Mouse (Mus musculus) stomach, postnatal 0 days (tissue): ENCODE measurements around the gene Tbrg1. TPM values are rescaled to one million over a fixed set of nuclear protein-coding genes. Genes with fewer than 3 reads are reported as not detected.

Experiments used
- ATAC-seq: fragments of 200-750 bp; cut with Nextera tagmentation; 2 replicates; pipeline ENCODE4 v1.8.0; 2017; ENCODE audit not compliant: low FRiP score, low TSS enrichment
- DNase-seq: peaks from one replicate; pipeline ENCODE4 v3.0.0-alpha.2; 2016; ENCODE audit warnings: low spot score
- H3K27ac ChIP-seq: fragments of 300-500 bp; sonication (generic); replicated peaks from 2 replicates; pipeline ENCODE4 v1.5.1; 2014; ENCODE audit warnings: mild to moderate bottlenecking, control low read depth
- H3K27me3 ChIP-seq: fragments of 300-500 bp; sonication (generic); 2 replicates; pipeline ENCODE4 v1.6.1; 2014; ENCODE audit warnings: low read length; ENCODE audit not compliant: control insufficient read depth, insufficient read depth
- H3K36me3 ChIP-seq: fragments of 300-500 bp; sonication (generic); 2 replicates; pipeline ENCODE4 v1.6.1; 2014; ENCODE audit warnings: low read length, mixed read lengths; ENCODE audit not compliant: control insufficient read depth, insufficient read depth
- H3K4me1 ChIP-seq: fragments of 300-500 bp; sonication (generic); replicated peaks from 2 replicates; pipeline ENCODE4 v1.6.1; 2014; ENCODE audit warnings: antibody characterized with exemption; ENCODE audit not compliant: control insufficient read depth, insufficient read depth
- H3K4me2 ChIP-seq: fragments of 300-500 bp; sonication (generic); replicated peaks from 2 replicates; pipeline ENCODE4 v1.6.1; 2014; ENCODE audit warnings: low read depth, mild to moderate bottlenecking, control low read depth, moderate library complexity
- H3K4me3 ChIP-seq: fragments of 300-500 bp; sonication (generic); 2 replicates; pipeline ENCODE4 v1.5.1; 2014; ENCODE audit warnings: low read depth, low read length, control low read depth
- H3K9ac ChIP-seq: fragments of 300-500 bp; sonication (generic); 2 replicates; pipeline ENCODE4 v1.6.1; 2014; ENCODE audit warnings: mild to moderate bottlenecking, low read length, control low read depth, mixed read lengths
- H3K9me3 ChIP-seq: fragments of 300-500 bp; sonication (generic); 2 replicates; pipeline ENCODE4 v1.6.1; 2016; ENCODE audit warnings: low read length; ENCODE audit not compliant: control insufficient read depth
- CTCF ChIP-seq: IDR thresholded peaks from 2 replicates; pipeline ENCODE4 v1.5.1; 2016; ENCODE audit warnings: antibody characterized with exemption, low read depth, mild to moderate bottlenecking, moderate library complexity
- EP300 ChIP-seq: optimal IDR thresholded peaks from 2 replicates; pipeline ENCODE3; 2016; ENCODE audit warnings: antibody characterized with exemption
- WGBS: fragments of 180-500 bp; shearing (Covaris S2); extraction: QIAGEN DNeasy Blood & Tissue Kit; methylation state at CpG from one replicate; pipeline ENCODE4 v1.1.7; 2014; 5-methylcytosine and 5-hydroxymethylcytosine counted together
- polyA plus RNA-seq: library from polyadenylated mRNA; unstranded; fragments of >200 nt; fragmentation: Nextera tagmentation; extraction: Ambion mirVana; gene quantifications from 2 replicates; pipeline ENCODE4 v1.2.1, GENCODE M21; 2015

Tbrg1 gene
- polyA plus RNA-seq, 1 experiment from 2014 or later, result 180 TPM

DNA sequence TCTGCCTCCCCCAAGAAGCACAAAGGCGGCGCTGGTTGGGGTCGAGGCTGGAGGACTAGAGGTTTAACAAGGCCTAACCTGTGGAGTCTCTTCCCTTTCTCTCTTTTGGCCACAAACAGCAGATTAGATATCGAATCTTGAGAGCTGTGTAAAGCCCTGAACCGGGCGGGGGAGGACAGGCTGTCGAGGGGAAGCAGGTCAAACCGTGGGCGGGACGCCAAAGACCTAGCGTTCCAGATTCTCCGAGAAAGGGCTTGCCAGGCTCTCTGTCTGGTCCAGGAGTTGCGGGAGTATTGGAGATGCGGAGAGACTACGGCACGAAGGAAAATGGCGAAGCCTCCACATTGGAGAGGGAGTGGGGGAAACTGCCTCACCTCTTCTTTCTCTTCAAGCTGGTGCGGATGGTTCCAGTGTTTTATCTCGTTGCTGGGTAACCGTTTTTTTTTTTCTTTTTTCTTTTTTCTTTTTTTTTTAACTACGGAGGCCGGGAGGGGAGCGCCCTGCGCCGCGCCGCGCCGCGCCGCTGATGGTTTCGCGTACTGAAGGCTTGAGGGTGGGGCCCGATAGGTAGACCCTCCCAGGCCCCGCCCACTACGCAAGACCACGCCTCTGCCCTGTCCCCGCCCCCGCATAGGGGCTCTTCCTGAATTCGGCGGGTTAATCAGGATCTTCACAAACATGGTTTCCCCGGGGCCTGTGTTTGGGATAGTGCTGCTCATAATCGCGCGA lies 43.8 kb downstream of the Tbrg1 start, which contains the start of gene Spa17:
Spa17 (minus strand) TSS at position 541 of the 729 bp plus-strand sequence.
- no peaks in the 10 kb centered on the region for H3K27me3 ChIP-seq
- WGBS, result under 1% methylated on average over 44 of the region's 45 CpGs
- TF ChIP-seq EP300 (no peak), CTCF (0 out of 2 replicates have a peak, but pooled peaks have one; percentile 1)
- H3K36me3 ChIP-seq, result no peaks in the 10 kb centered on the region
- H3K4me2 ChIP-seq, result peak within 1 kb of the TSS; percentile 72
- H3K9me3 ChIP-seq, result no peaks in the 10 kb centered on the region
- no peaks in the 10 kb centered on the region for H3K4me1 ChIP-seq
- H3K27ac ChIP-seq, result peak within 1 kb of the TSS; percentile 81
- ATAC-seq, result peak; percentile 97
- H3K4me3 ChIP-seq, result peak within 1 kb of the TSS; percentile 72
- peak; percentile 90 for DNase-seq
- H3K9ac ChIP-seq, result peak within 1 kb of the TSS; percentile 72

DNA sequence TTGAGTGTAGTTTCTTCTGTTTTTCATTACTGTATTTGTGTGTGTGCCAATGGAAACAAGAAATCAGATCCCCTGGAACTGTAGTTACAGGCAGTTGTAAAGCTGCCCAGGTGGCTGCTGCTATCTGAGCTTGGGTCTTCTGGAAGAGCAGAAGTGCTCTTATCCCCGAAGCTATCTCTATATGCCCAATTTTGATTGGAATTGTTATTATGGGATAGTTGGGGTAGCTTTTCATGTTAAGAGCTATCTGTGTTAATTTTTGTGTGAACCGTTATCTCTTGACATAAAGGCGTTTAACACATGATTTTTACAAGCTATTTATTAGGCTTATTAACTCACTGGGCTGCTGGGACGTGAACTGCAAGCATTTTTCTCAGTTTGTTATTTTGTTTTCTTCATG lies 47.6 kb downstream of the Tbrg1 start:
- DNase-seq (no peak), ATAC-seq (no peak)
- TF ChIP-seq CTCF (no peak), EP300 (no peak)
- no peak overlapping the region for H3K27ac ChIP-seq
- no peak overlapping the region for H3K4me3 ChIP-seq
- WGBS, result 82% methylated on average over 4 of the region's 4 CpGs
- no peaks in the 10 kb centered on the region for H3K9me3 ChIP-seq
- H3K4me1 ChIP-seq, result no peaks in the 10 kb centered on the region
- no peaks in the 10 kb centered on the region for H3K27me3 ChIP-seq
- no peak overlapping the region for H3K9ac ChIP-seq
- no peak overlapping the region for H3K4me2 ChIP-seq
- H3K36me3 ChIP-seq, result no peaks in the 10 kb centered on the region

DNA sequence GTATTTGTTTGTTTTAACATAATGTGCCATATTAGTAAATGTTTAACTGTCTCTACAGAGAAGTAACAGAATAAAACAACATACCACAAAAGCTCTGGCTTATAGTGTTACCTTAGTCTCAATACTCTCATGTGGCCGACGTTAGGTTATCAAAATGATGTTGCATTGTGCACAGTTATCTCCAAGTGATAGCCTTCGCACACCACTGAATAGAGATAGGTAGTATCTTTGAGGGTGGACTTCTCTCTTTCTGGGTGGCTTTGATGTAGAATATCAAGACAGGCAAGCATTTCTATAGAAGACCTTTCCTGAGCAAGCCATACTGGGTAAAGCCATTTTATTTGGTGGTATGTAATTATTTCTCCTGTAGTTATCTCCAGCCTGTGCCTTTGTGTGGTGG lies 52.0 kb downstream of the Tbrg1 start:
- H3K4me3 ChIP-seq, result no peak overlapping the region
- no peak for TF ChIP-seq CTCF
- no peak for TF ChIP-seq EP300
- H3K36me3 ChIP-seq, result no peaks in the 10 kb centered on the region
- H3K4me1 ChIP-seq, result no peaks in the 10 kb centered on the region
- DNase-seq, result no peak
- no peaks in the 10 kb centered on the region for H3K9me3 ChIP-seq
- H3K27ac ChIP-seq, result no peak overlapping the region
- no peaks in the 10 kb centered on the region for H3K27me3 ChIP-seq
- no peak overlapping the region for H3K9ac ChIP-seq
- H3K4me2 ChIP-seq, result no peak overlapping the region
- no peak for ATAC-seq
- whole genome bisulfite sequencing, result 83% methylated on average over 3 of the region's 3 CpGs

DNA sequence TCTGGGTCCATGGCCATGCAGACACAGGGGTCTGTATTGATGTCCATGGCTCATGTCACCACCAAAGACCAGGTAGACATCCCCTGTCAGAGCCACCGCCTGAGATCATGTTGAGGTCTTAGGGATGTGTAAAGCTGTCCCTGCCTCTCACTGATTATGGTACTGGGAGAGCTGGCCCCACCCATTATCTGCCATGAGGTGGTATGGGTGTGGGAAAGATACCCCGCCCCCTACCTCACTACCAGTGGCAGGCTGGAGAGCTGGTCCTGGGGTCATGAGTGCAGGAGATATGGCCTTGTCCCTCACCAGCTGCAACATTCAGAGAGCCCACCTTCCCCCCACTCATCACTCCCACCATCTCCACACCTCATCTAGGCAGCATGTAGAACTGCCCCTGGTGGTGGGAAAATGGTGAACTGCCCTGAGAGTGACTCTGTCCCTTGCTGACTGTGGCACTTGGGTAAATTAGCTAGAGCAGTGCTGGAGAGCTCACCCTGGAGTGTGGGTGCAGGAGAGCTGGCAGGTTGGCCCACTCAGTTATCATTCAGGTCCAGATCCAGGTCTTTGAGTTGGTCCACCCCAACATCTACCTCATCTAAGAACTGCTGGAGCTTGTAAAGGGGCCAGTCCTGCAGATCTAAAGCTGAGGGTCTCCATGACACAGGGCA lies 56.4 kb downstream of the Tbrg1 start:
- no peak overlapping the region for H3K27ac ChIP-seq
- no peaks in the 10 kb centered on the region for H3K4me1 ChIP-seq
- WGBS, result 87% methylated on average over 2 of the region's 2 CpGs
- no peak for TF ChIP-seq EP300
- no peak for TF ChIP-seq CTCF
- DNase-seq (no peak), ATAC-seq (no peak)
- H3K9ac ChIP-seq, result no peak overlapping the region
- no peaks in the 10 kb centered on the region for H3K27me3 ChIP-seq
- no peaks in the 10 kb centered on the region for H3K36me3 ChIP-seq
- H3K4me2 ChIP-seq, result no peak overlapping the region
- no peaks in the 10 kb centered on the region for H3K9me3 ChIP-seq
- H3K4me3 ChIP-seq, result no peak overlapping the region

Other genes with a start within 250 kb of the Tbrg1 start
- gene Robo3, start 224.1 kb downstream of the Tbrg1 start, polyA plus RNA-seq, result 0.02 and 0.11 TPM in 2 replicates
- 7.5 TPM in 2 replicates for gene Msantd2, start 168.0 kb downstream of the Tbrg1 start, polyA plus RNA-seq
- gene Esam, start 129.2 kb downstream of the Tbrg1 start, polyA plus RNA-seq, result 28.2 and 30.5 TPM in 2 replicates
- gene Vsig2, start 118.1 kb downstream of the Tbrg1 start, polyA plus RNA-seq, result 350 and 369 TPM in 2 replicates
- 2.3 and 2.6 TPM in 2 replicates for gene Nrgn, start 104.4 kb downstream of the Tbrg1 start, polyA plus RNA-seq
- 6.9 and 7.7 TPM in 2 replicates for gene Siae, start 101.6 kb downstream of the Tbrg1 start, polyA plus RNA-seq
- gene Spa17, start 43.6 kb downstream of the Tbrg1 start, polyA plus RNA-seq, result 3.4 and 4.0 TPM in 2 replicates
- gene Panx3, start 11.9 kb upstream of the Tbrg1 start, polyA plus RNA-seq, result 0.15 TPM in 1 of 2 replicates, not detected in the other
- gene Olfr160, start 58.9 kb upstream of the Tbrg1 start, polyA plus RNA-seq, result 0.04 TPM in 1 of 2 replicates, not detected in the other
- not detected in 2 replicates for gene Olfr874, start 87.8 kb upstream of the Tbrg1 start, polyA plus RNA-seq
- not detected in 2 replicates for gene Olfr875, start 114.5 kb upstream of the Tbrg1 start, polyA plus RNA-seq
- not detected in 2 replicates for gene Olfr876, start 145.7 kb upstream of the Tbrg1 start, polyA plus RNA-seq
- 0.04 TPM in 1 of 2 replicates, not detected in the other for gene Olfr877, start 197.0 kb upstream of the Tbrg1 start, polyA plus RNA-seq
- gene Olfr145, start 239.4 kb upstream of the Tbrg1 start, polyA plus RNA-seq, result 0.01 TPM in 1 of 2 replicates, not detected in the other